Comparison of ENCODE assay signal across 7 mouse cellular contexts in the genomic region with DNA sequence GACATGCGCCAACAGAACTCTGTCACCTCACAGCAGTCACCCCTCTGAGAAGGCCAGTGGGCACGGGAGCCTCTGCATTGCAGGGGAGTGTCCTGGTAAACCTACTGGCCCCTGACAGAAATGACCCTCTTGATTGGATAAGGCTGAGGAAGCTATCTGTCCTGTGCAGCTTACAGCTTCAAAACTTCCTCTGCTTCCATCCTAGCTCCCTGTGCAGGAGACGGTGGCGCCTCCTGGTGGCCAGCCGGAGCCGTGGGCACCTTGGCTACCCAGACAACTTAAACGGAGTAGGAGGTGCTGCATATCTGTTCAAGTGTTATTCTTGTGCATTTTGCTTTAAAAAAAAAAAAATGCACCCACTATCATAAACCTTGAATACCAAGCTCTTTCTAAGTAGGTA. TPM values are rescaled to one million over a fixed set of nuclear protein-coding genes. Genes with fewer than 3 reads are reported as not detected.
DNase-seq lines count a peak whose midpoint lies in the region; TF ChIP-seq lines count a peak whose summit lies in the region.

No protein-coding gene starts in this region.

- H3K4me3 ChIP-seq in spleen, adult 2 months (ENCODE audit: extremely low read depth, insufficient read depth, insufficient read length): no peak overlapping the region
- no peak overlapping the region for H3K4me3 ChIP-seq in bone marrow, adult 2 months (replicated peaks; ENCODE audit: control insufficient read depth, low read depth, low read length)
- H3K4me3 ChIP-seq in small intestine, adult 2 months (ENCODE audit: low read depth, low read length): no peak overlapping the region

- H3K27me3 ChIP-seq in spleen, adult 2 months (ENCODE audit: control insufficient read depth, insufficient read depth, low read length): no peaks in the 10 kb centered on the region
- H3K27me3 ChIP-seq in small intestine, adult 2 months (ENCODE audit: control insufficient read depth, insufficient read depth, low read length): no peaks in the 10 kb centered on the region

- no peaks in the 10 kb centered on the region for H3K36me3 ChIP-seq in spleen, adult 2 months (ENCODE audit: control insufficient read depth, insufficient read depth, low read length)
- no peaks in the 10 kb centered on the region for H3K36me3 ChIP-seq in small intestine, adult 2 months (ENCODE audit: control insufficient read depth, insufficient read depth, low read length)

- H3K4me1 ChIP-seq in spleen, adult 2 months (ENCODE audit: control insufficient read depth, insufficient read depth, insufficient read length): no peaks in the 10 kb centered on the region
- H3K4me1 ChIP-seq in bone marrow, adult 2 months (ENCODE audit: control insufficient read depth, insufficient read depth, low read length): no peaks in the 10 kb centered on the region; the same call in 1 of the 2 replicates
- no peaks in the 10 kb centered on the region for H3K4me1 ChIP-seq in small intestine, adult 2 months (ENCODE audit: control insufficient read depth, insufficient read depth, insufficient read length, low read length)

- TF ChIP-seq POLR2A in spleen, adult 2 months (IDR thresholded peaks at IDR 0.05; ENCODE audit: low read depth, low read length): no peak
- TF ChIP-seq POLR2A in bone marrow, adult 2 months (IDR thresholded peaks at IDR 0.05; ENCODE audit: borderline replicate concordance, control insufficient read depth, low read depth, low read length): no peak
- no peak for TF ChIP-seq POLR2A in small intestine, adult 2 months (IDR thresholded peaks at IDR 0.05; ENCODE audit: low read depth, low read length)

- peak; percentile 37; the same call in 1 of the 2 replicates for TF ChIP-seq CTCF in spleen, adult 2 months (IDR thresholded peaks at IDR 0.05; ENCODE audit: extremely low read depth, insufficient read depth, insufficient read length, insufficient replicate concordance)
- peak; percentile 61; the same call in 1 of the 2 replicates for TF ChIP-seq CTCF in bone marrow, adult 2 months (IDR thresholded peaks at IDR 0.05; ENCODE audit: control insufficient read depth, insufficient read depth, low read length)
- TF ChIP-seq CTCF in small intestine, adult 2 months (IDR thresholded peaks at IDR 0.05; ENCODE audit: extremely low read depth, insufficient read length, insufficient replicate concordance, low read depth, low read length): peak; percentile 78; the same call in 1 of the 2 replicates

- peak in 1 of 2 experiments; percentile 7 for DNase-seq in spleen, adult 2 months (ENCODE audit: low read depth in 1 of 2, low spot score in 2 of 2)
- no peak for DNase-seq in spleen, adult 12 weeks (ENCODE audit: low spot score)
- DNase-seq in frontal cortex, postnatal 36 days (ENCODE audit: low spot score in 2 of 2): peak; percentile 48 to 69
- peak; percentile 47 to 77 for DNase-seq in layer of hippocampus, adult 18-20 months (ENCODE audit: low spot score in 2 of 2)
- DNase-seq in lung, postnatal 14 days: peak; percentile 64

- WGBS in spleen, adult 2 months: 22% methylated on average over 7 of the region's 7 CpGs
- WGBS in bone marrow, adult 2 months: 17% methylated on average over 7 of the region's 7 CpGs
- 15% methylated on average over 7 of the region's 7 CpGs for WGBS in small intestine, adult 2 months

- H3K27ac ChIP-seq in spleen, adult 2 months (ENCODE audit: insufficient read depth, low read length): no peak overlapping the region
- no peak overlapping the region for H3K27ac ChIP-seq in bone marrow, adult 2 months (ENCODE audit: control insufficient read depth, insufficient read depth, low read depth, low read length, poor library complexity)
- no peak overlapping the region for H3K27ac ChIP-seq in small intestine, adult 2 months (ENCODE audit: insufficient read depth, low read depth, low read length)

RNA-seq across cellular contexts. Expression of a gene that starts 33.5 kb away (rescaled TPM):
- polyA plus RNA-seq in spleen, adult 2 months (2012; rRNA removed): not detected in 2 replicates
- not detected in 2 replicates for polyA plus RNA-seq in bone marrow, adult 2 months (2011; ENCODE audit: insufficient read depth, insufficient read length, low replicate concordance, missing spikeins)
- not detected for total RNA-seq in layer of hippocampus, adult 18-20 months (2021)
- polyA plus RNA-seq in small intestine, adult 2 months (2012; rRNA removed): not detected in 2 replicates

RNA-seq across cellular contexts. Expression of a gene that starts 40.5 kb away (rescaled TPM):
- not detected in 2 replicates for polyA plus RNA-seq in spleen, adult 2 months (2012; rRNA removed)
- polyA plus RNA-seq in bone marrow, adult 2 months (2011; ENCODE audit: insufficient read depth, insufficient read length, low replicate concordance, missing spikeins): not detected in 2 replicates
- total RNA-seq in layer of hippocampus, adult 18-20 months (2021): not detected
- not detected in 2 replicates for polyA plus RNA-seq in small intestine, adult 2 months (2012; rRNA removed)
